Mouse (Mus musculus) myocyte (in vitro differentiated cells): ENCODE results near the gene Rnaseh2c. TPM values are rescaled to one million over a fixed set of nuclear protein-coding genes. Genes with fewer than 3 reads are reported as not detected.
A peak's percentile ranks its signal among the peaks of the same experiment; 100 is the strongest.

Source experiments
- H3K27me3 ChIP-seq: one replicate; pipeline ENCODE4 v1.6.1; 2011; ENCODE audit not compliant: control insufficient read depth, insufficient read depth, insufficient read length
- H3K36me3 ChIP-seq: one replicate; pipeline ENCODE4 v1.6.1; 2011; ENCODE audit not compliant: control insufficient read depth, insufficient read depth
- H3K4me2 ChIP-seq: one replicate; pipeline ENCODE4 v1.6.1; 2011; ENCODE audit warnings: low read depth, control low read depth
- H3K4me3 ChIP-seq: one replicate; pipeline ENCODE4 v1.5.1; 2011; ENCODE audit warnings: mild to moderate bottlenecking, control low read depth, moderate library complexity
- H3K79me2 ChIP-seq: one replicate; pipeline ENCODE4 v1.6.1; 2011; ENCODE audit not compliant: control insufficient read depth, insufficient read depth
- H3ac ChIP-seq: one replicate; pipeline ENCODE4 v1.6.1; 2011; ENCODE audit not compliant: control insufficient read depth, insufficient read length
- CEBPB ChIP-seq: IDR thresholded peaks from 2 replicates; pipeline ENCODE4 v1.6.1; 2011; ENCODE audit warnings: mild to moderate bottlenecking, moderate library complexity; ENCODE audit not compliant: poor library complexity, insufficient read depth, severe bottlenecking
- E2F4 ChIP-seq: IDR thresholded peaks from one replicate; pipeline ENCODE4 v1.6.1; 2011; ENCODE audit warnings: mild to moderate bottlenecking, control low read depth, moderate library complexity; ENCODE audit not compliant: insufficient read depth
- MAX ChIP-seq: IDR thresholded peaks from one replicate; pipeline ENCODE4 v1.6.1; 2011; ENCODE audit warnings: low read depth, mild to moderate bottlenecking, control low read depth
- MYOD1 ChIP-seq, 3 experiments: IDR thresholded peaks; one replicate each; pipeline ENCODE4 v1.6.1; 2011; ENCODE audit warnings: control low read depth in 2 of 3, low read depth in 2 of 3, mild to moderate bottlenecking in 2 of 3, moderate library complexity in 1 of 3; ENCODE audit not compliant: insufficient read length in 2 of 3, control insufficient read depth in 1 of 3
- MYOG ChIP-seq, 3 experiments: IDR thresholded peaks; one replicate each; pipeline ENCODE4 v1.6.1; 2011; ENCODE audit warnings: control low read depth in 2 of 3, low read depth in 2 of 3, mild to moderate bottlenecking in 2 of 3; ENCODE audit not compliant: insufficient read length in 2 of 3, control insufficient read depth in 1 of 3, insufficient read depth in 1 of 3
- POLR2A ChIP-seq: IDR thresholded peaks from one replicate; pipeline ENCODE4 v1.6.1; 2011; ENCODE audit warnings: low read depth, mild to moderate bottlenecking, control low read depth, moderate library complexity; ENCODE audit not compliant: insufficient read length
- POLR2AphosphoS2 ChIP-seq: IDR thresholded peaks from one replicate; pipeline ENCODE4 v1.6.1; 2011; ENCODE audit warnings: low read depth, control low read depth; ENCODE audit not compliant: insufficient read length
- REST ChIP-seq: IDR thresholded peaks from one replicate; pipeline ENCODE4 v1.6.1; 2011; ENCODE audit warnings: mild to moderate bottlenecking, control low read depth, moderate library complexity; ENCODE audit not compliant: insufficient read depth, insufficient read length
- SRF ChIP-seq: IDR thresholded peaks from one replicate; pipeline ENCODE4 v1.6.1; 2011; ENCODE audit warnings: low read depth; ENCODE audit not compliant: control insufficient read depth, insufficient read length
- TCF12 ChIP-seq: IDR thresholded peaks from one replicate; pipeline ENCODE4 v1.6.1; 2011; ENCODE audit warnings: mild to moderate bottlenecking, control low read depth; ENCODE audit not compliant: poor library complexity, insufficient read depth, severe bottlenecking
- TCF3 ChIP-seq: IDR thresholded peaks from one replicate; pipeline ENCODE4 v1.6.1; 2011; ENCODE audit warnings: low read depth, control low read depth; ENCODE audit not compliant: insufficient read length
- USF1 ChIP-seq: IDR thresholded peaks from one replicate; pipeline ENCODE4 v1.6.1; 2011; ENCODE audit warnings: low read depth, mild to moderate bottlenecking, control low read depth, moderate library complexity
- polyA plus RNA-seq: library from polyadenylated mRNA; unstranded; fragments of >200 nt; fragmentation: generic; extraction: Trizol; gene quantifications from one replicate; pipeline ENCODE4 v1.2.1, GENCODE M21; 2012; ENCODE audit warnings: missing spikeins

Gene Rnaseh2c
- 31.9 TPM for polyA plus RNA-seq

DNA sequence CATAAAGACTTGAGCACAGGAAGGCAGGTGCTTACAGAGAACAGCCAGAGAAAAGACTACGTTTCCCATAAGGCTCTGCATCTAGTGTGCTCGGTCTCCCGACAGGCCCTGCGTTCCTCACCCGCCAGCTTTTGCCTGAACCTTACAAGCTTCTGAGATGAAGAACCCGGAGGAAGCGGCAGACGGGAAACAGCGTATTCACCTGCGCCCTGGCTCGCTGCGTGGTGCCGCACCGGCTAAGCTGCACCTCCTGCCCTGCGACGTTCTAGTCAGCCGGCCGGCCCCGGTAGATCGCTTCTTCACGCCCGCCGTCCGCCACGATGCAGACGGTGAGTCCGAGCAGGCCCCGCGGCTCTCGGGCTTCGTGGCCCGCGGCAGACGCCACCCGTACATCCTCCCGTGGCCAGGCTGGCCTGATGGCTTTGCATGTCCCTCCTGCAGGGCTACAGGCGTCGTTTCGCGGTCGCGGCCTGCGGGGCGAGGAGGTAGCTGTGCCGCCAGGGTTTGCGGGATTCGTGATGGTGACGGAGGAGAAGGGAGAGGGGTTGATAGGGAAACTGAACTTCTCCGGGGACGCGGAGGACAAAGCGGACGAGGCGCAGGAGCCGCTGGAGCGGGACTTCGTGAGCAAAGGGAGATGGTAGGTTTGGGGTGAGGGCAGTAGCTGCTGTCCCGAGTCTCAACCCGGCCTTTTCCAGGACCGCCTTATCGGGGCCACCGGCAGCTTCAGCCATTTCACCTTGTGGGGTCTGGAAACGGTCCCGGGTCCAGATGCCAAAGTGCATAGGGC, at the start of gene Rnaseh2c:
Gene Rnaseh2c, plus strand, starts transcription at position 122 of the 790 bp plus-strand sequence.
- Histone ChIP-seq H3K4me2 (peak within 1 kb of the TSS; percentile 89), H3K27me3 (no peaks in the 10 kb centered on the region), H3K36me3 (peaks cover 21% of the 10 kb centered on the region), H3K4me3 (peak within 1 kb of the TSS; percentile 60), H3K79me2 (no peaks in the 10 kb centered on the region), H3ac (peak within 1 kb of the TSS; percentile 28)
- TF ChIP-seq POLR2A (peak; percentile 75), MYOD1 (IDR thresholded peaks at IDR 0.05; ENCODE audit: control insufficient read depth in 1 of 3, insufficient read length in 2 of 3, low read depth in 2 of 3) (peak in 1 of 3 experiments; percentile 5), POLR2AphosphoS2 (peak; percentile 87), MYOG (IDR thresholded peaks at IDR 0.05; ENCODE audit: control insufficient read depth in 1 of 3, insufficient read depth in 1 of 3, insufficient read length in 2 of 3, low read depth in 2 of 3) (no peak), E2F4 (peak; percentile 89)

DNA sequence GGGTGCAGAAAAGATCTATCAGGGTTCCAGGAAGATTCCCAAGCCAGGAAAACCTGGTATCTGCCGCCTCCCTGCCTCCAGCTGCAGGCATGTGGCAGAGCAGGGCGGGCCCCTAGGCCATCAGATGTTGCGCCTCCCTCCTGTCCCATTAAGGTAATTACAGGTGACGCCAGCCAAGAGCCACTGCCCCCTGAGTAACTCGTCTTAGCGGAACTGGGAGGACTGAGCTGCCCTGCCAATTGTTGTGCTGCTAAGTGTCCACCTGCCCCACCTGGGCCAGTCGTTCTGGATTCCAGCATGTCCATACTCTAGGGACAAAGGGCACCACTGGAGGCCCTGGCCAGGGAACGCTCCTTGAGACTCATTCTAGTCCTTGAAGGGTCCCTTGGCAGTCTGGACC, 47.9 kb upstream of the Rnaseh2c start:
- TF ChIP-seq POLR2A (no peak), POLR2AphosphoS2 (no peak), REST (no peak), TCF12 (no peak), CEBPB (no peak), MAX (no peak), MYOD1 (IDR thresholded peaks at IDR 0.05; ENCODE audit: control insufficient read depth in 1 of 3, insufficient read length in 2 of 3, low read depth in 2 of 3) (no peak), E2F4 (no peak), SRF (no peak), TCF3 (no peak), USF1 (no peak), MYOG (IDR thresholded peaks at IDR 0.05; ENCODE audit: control insufficient read depth in 1 of 3, insufficient read depth in 1 of 3, insufficient read length in 2 of 3, low read depth in 2 of 3) (no peak)
- Histone ChIP-seq H3K79me2 (no peaks in the 10 kb centered on the region), H3K36me3 (no peaks in the 10 kb centered on the region), H3ac (no peak overlapping the region), H3K4me3 (no peak overlapping the region), H3K4me2 (no peak overlapping the region), H3K27me3 (peaks cover 39% of the 10 kb centered on the region)

DNA sequence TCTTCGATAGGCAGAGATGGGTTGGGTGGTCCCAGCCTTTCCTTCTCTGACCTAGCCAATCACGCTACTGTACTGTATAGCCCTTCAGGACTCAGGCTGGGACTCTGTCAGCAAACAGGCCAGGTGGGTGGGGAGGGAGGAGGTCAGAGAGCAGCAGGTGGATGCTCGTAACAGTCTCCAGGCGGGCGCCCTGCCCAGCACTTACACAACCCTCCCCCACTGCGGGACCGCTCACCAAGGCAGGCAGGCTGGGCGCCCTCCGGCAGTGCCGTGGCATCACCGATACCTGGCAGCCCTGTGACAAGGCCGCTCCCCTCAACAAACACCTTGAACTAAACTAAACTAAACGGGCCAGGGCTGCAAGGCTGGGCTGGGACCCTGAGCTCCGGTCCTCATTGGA, 47.5 kb upstream of the Rnaseh2c start:
- no peak overlapping the region for H3K4me2 ChIP-seq
- H3K79me2 ChIP-seq: no peaks in the 10 kb centered on the region
- no peaks in the 10 kb centered on the region for H3K36me3 ChIP-seq
- H3ac ChIP-seq: no peak overlapping the region
- no peak overlapping the region for H3K4me3 ChIP-seq
- H3K27me3 ChIP-seq: peaks cover 43% of the 10 kb centered on the region
- no peak for TF ChIP-seq POLR2A
- TF ChIP-seq CEBPB: no peak
- no peak for TF ChIP-seq TCF12
- no peak for TF ChIP-seq REST
- no peak for TF ChIP-seq USF1
- no peak for TF ChIP-seq MAX
- TF ChIP-seq MYOD1 (IDR thresholded peaks at IDR 0.05; ENCODE audit: control insufficient read depth in 1 of 3, insufficient read length in 2 of 3, low read depth in 2 of 3): no peak
- no peak for TF ChIP-seq TCF3
- no peak for TF ChIP-seq SRF
- no peak for TF ChIP-seq MYOG (IDR thresholded peaks at IDR 0.05; ENCODE audit: control insufficient read depth in 1 of 3, insufficient read depth in 1 of 3, insufficient read length in 2 of 3, low read depth in 2 of 3)
- no peak for TF ChIP-seq E2F4
- TF ChIP-seq POLR2AphosphoS2: no peak

DNA sequence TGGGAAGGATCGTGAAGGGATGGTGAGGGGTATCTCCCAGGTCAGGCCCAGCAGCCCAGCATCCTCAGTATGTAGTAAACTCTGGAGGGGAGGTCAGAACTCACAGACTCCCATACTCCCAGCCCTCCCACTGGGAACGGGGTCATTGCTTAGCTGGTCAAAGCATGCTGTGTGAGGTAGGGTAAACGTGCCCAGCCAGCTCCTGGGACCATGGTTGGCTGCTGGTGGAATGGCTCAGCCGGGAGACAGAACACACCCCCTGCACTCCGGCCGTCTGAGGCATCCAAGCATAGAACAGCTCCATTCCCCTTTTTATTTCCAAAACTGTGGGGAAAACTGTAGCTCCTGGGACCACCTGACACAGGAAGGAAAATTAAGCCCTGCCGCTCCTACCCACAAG, 43.5 kb upstream of the Rnaseh2c start:
- Histone ChIP-seq H3K4me3 (no peak overlapping the region), H3K36me3 (no peaks in the 10 kb centered on the region), H3K27me3 (peaks cover 58% of the 10 kb centered on the region), H3K79me2 (no peaks in the 10 kb centered on the region), H3K4me2 (no peak overlapping the region), H3ac (no peak overlapping the region)
- TF ChIP-seq MAX (no peak), SRF (no peak), E2F4 (no peak), MYOG (IDR thresholded peaks at IDR 0.05; ENCODE audit: control insufficient read depth in 1 of 3, insufficient read depth in 1 of 3, insufficient read length in 2 of 3, low read depth in 2 of 3) (no peak), TCF3 (no peak), USF1 (no peak), POLR2AphosphoS2 (no peak), MYOD1 (IDR thresholded peaks at IDR 0.05; ENCODE audit: control insufficient read depth in 1 of 3, insufficient read length in 2 of 3, low read depth in 2 of 3) (no peak), POLR2A (no peak), REST (no peak), CEBPB (no peak), TCF12 (no peak)
